Mouse (Mus musculus) liver, adult 2 months (tissue): ENCODE results near the gene Gm8773.

Experiments used
- CTCF ChIP-seq: fragments of 200-500 bp; IDR thresholded peaks from 2 replicates; pipeline ENCODE4 v1.5.1; 2011; ENCODE audit warnings: low read depth, low read length, control low read depth
- POLR2A ChIP-seq: fragments of 200-500 bp; IDR thresholded peaks from 2 replicates; pipeline ENCODE4 v1.6.1; 2011; ENCODE audit warnings: low read length, control low read depth; ENCODE audit not compliant: insufficient read depth; ENCODE audit errors: extremely low read depth

DNA sequence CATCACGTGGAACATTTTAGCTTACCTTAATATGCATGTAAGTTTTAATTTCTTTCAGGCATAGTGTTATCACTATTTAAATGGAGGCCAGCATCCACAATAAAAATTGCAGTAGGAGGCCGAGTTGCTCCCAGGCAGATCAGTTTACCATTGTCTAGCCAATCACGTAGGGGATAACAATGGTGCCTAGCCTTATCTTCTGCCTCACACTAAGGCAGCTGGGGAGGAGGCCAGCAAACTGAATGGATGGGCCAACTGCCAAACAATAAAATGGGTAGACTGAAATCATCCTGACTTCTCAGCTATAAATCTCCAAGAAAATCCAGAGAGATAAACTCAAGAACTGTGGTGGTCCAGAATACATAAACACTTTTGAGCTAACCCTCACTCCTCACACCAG is 33.8 kb upstream of the Gm8773 start:
- TF ChIP-seq CTCF, result no peak
- no peak for TF ChIP-seq POLR2A
